Mouse (Mus musculus) midbrain, embryonic 12.5 days (tissue): ENCODE results near the gene Rnf208. TPM values are rescaled to one million over a fixed set of nuclear protein-coding genes. Genes with fewer than 3 reads are reported as not detected.

Experiments used
- ATAC-seq: fragments of 200-750 bp; cut with Nextera tagmentation; 2 replicates; pipeline ENCODE4 v1.8.0; 2017; ENCODE audit warnings: low read depth, moderate TSS enrichment, moderate library complexity; ENCODE audit not compliant: low FRiP score
- H3K27ac ChIP-seq: fragments of 300-500 bp; sonication (generic); replicated peaks from 2 replicates; pipeline ENCODE4 v1.5.1; 2016; ENCODE audit warnings: mild to moderate bottlenecking
- H3K27me3 ChIP-seq: fragments of 300-500 bp; sonication (generic); 2 replicates; pipeline ENCODE4 v1.6.1; 2016; ENCODE audit warnings: mild to moderate bottlenecking
- H3K36me3 ChIP-seq: fragments of 300-500 bp; sonication (generic); 2 replicates; pipeline ENCODE4 v1.6.1; 2016
- H3K4me1 ChIP-seq: fragments of 300-500 bp; sonication (generic); 2 replicates; pipeline ENCODE4 v1.6.1; 2016
- H3K4me2 ChIP-seq: fragments of 300-500 bp; sonication (generic); replicated peaks from 2 replicates; pipeline ENCODE4 v1.6.1; 2016; ENCODE audit warnings: mild to moderate bottlenecking, moderate library complexity
- H3K4me3 ChIP-seq: fragments of 300-500 bp; sonication (generic); 2 replicates; pipeline ENCODE4 v1.5.1; 2016; ENCODE audit warnings: mild to moderate bottlenecking
- H3K9ac ChIP-seq: fragments of 300-500 bp; sonication (generic); replicated peaks from 2 replicates; pipeline ENCODE4 v1.6.1; 2016; ENCODE audit warnings: mild to moderate bottlenecking, moderate library complexity
- H3K9me3 ChIP-seq: fragments of 300-500 bp; sonication (generic); 2 replicates; pipeline ENCODE4 v1.6.1; 2016; ENCODE audit warnings: mild to moderate bottlenecking
- WGBS: fragments of 180-500 bp; shearing (Covaris S2); methylation state at CpG from one replicate; pipeline ENCODE4 v1.1.7; 2016; 5-methylcytosine and 5-hydroxymethylcytosine counted together
- polyA plus RNA-seq: library from polyadenylated mRNA; unstranded; fragments of >200 nt; fragmentation: Nextera tagmentation; extraction: Ambion mirVana; gene quantifications from 2 replicates; pipeline ENCODE4 v1.2.1, GENCODE M21; 2016

Rnf208 gene
- polyA plus RNA-seq, 1 experiment from 2014 or later = 31.9 TPM

DNA sequence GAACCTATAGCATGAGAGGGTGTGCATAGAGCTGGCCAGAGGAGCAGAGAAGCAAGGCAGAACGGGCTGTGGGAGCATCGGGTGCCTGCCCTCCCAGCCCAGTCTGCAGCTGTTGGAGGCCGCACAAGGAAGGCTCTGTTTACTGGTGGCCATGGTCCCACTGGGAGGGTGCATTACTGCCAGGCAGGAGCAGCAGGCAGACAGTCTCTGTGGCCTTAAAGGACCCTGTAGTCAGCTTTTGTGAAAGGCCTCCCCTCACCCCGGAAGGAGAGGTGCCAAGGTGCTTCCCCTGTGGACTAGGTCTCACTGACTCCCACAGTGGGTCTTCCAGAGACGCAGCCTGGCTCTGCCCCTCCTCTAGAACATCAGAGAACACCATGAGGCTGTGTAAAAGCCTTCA lies 15.2 kb upstream of the Rnf208 start:
- whole genome bisulfite sequencing = 86% methylated on average over 5 of the region's 5 CpGs
- no peaks in the 10 kb centered on the region for H3K9me3 ChIP-seq
- H3K27ac ChIP-seq = no peak overlapping the region
- ATAC-seq = no peak
- no peak overlapping the region for H3K4me2 ChIP-seq
- no peak overlapping the region for H3K9ac ChIP-seq
- H3K4me1 ChIP-seq = peaks cover 22% of the 10 kb centered on the region
- H3K27me3 ChIP-seq = peaks cover 18% of the 10 kb centered on the region
- no peak overlapping the region for H3K4me3 ChIP-seq
- H3K36me3 ChIP-seq = peaks cover 2% of the 10 kb centered on the region

- H3K27ac ChIP-seq = no peak overlapping the region
- peaks cover 22% of the 10 kb centered on the region for H3K4me1 ChIP-seq
- no peak overlapping the region for H3K4me2 ChIP-seq
- no peak overlapping the region for H3K9ac ChIP-seq
- no peak overlapping the region for H3K4me3 ChIP-seq
- no peaks in the 10 kb centered on the region for H3K36me3 ChIP-seq
- no peaks in the 10 kb centered on the region for H3K9me3 ChIP-seq
- no peak for ATAC-seq
- peaks cover 20% of the 10 kb centered on the region for H3K27me3 ChIP-seq
- 88% methylated on average over 4 of the region's 4 CpGs for WGBS
Observed at GRCm38 (mm10) chr2:25227406-25227805, 14.6 kb upstream of the Rnf208 start.

DNA sequence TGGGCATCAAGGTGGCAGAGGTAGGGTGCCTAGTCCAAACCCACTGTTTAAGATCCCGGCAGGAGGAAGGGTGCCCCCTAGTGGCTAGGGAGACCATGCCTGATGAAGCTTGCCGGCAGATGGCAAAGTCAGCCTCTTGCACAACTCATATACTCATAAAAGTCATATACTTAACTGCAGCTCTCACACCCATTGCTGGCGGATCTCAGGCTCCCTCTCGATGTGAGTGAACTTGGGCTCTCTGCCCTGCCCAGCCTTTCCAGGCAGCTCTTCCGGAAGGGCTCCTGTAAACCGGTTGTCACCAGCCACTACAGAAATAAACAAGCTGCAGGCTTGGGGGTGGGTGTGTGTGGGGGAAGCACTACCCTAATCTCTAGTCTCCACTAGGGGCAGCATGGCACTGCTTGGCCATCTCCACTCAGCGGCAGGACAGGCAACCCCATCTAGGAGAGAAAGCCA lies 13.6 kb upstream of the Rnf208 start:
- Histone ChIP-seq H3K9ac (no peak overlapping the region), H3K36me3 (no peaks in the 10 kb centered on the region), H3K4me1 (peaks cover 15% of the 10 kb centered on the region), H3K4me3 (peak overlapping the region; percentile 6; the same call in 1 of the 2 replicates), H3K27ac (peak overlapping the region; percentile 44; the same call in 1 of the 2 replicates), H3K4me2 (peak overlapping the region; percentile 34), H3K9me3 (no peaks in the 10 kb centered on the region), H3K27me3 (peaks cover 21% of the 10 kb centered on the region)
- ATAC-seq = no peak
- 0% methylated on average over 7 of the region's 7 CpGs for WGBS

DNA sequence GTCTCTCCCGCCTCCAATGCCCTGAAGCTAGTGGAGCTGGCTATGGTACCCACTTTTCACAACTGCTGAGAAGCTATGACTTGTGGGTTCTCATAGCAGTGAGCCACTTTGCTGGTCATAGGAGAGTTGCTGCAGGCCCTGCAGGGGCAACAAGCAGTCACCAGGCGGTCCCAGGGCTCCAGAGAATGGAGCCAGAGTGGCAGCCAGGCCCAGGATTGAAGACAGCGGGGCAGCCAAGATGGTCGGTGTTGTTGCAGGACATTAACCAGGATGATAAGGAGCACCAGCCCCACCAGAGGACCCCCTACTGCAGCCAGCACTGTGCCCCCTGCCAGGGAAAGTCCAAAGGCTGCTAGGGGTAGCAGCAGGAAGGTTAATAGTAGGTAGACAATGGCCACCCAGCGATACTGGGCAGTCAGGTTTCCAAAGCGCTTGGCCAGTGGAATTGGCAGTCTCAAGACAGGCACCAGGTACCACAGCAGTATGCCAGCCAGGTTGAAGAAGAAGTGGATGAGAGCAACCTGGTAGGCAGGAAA lies 13.0 kb upstream of the Rnf208 start:
- Histone ChIP-seq H3K9ac (no peak overlapping the region), H3K4me3 (no peak overlapping the region)
- WGBS = 70% methylated on average over 6 of the region's 6 CpGs

DNA sequence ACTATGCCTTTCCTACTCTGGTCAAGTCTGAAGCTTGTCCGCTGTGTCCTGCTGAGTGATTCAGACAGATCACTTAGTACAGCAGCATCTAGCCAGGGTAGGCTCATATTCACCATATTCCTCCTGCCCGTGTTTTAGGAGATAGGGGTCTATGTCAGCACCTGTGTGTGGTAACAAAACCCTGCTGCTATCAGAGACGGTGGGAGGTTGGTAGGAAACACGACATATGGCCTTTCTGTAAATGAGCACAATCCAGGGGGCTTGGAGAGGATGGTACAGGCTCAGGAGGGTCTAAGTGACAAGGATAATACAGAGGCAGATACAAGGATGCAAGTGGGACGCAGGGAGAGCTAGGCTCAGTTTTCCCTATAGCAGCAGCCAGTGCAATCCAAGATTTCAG lies 12.5 kb upstream of the Rnf208 start:
- Histone ChIP-seq H3K27ac (no peak overlapping the region), H3K36me3 (no peaks in the 10 kb centered on the region), H3K27me3 (peaks cover 21% of the 10 kb centered on the region), H3K9me3 (no peaks in the 10 kb centered on the region), H3K4me1 (peaks cover 11% of the 10 kb centered on the region), H3K4me3 (no peak overlapping the region), H3K9ac (no peak overlapping the region), H3K4me2 (no peak overlapping the region)
- no peak for ATAC-seq
- 88% methylated on average over 5 of the region's 5 CpGs for WGBS

More for the DNA sequence above, 13.0 kb upstream of the Rnf208 start:
- H3K27ac ChIP-seq = 0 out of 2 replicates have a peak overlapping the region, but pooled peaks have one; percentile 44
- H3K4me1 ChIP-seq = peaks cover 11% of the 10 kb centered on the region
- H3K9me3 ChIP-seq = no peaks in the 10 kb centered on the region
- H3K36me3 ChIP-seq = no peaks in the 10 kb centered on the region
- no peak for ATAC-seq
- peak overlapping the region; percentile 34; the same call in 1 of the 2 replicates for H3K4me2 ChIP-seq
- peaks cover 21% of the 10 kb centered on the region for H3K27me3 ChIP-seq

GRCm38 (mm10) chr2:25230581-25230980 lies 11.5 kb upstream of the Rnf208 start:
- 85% methylated on average over 7 of the region's 7 CpGs for WGBS
- H3K27ac ChIP-seq = no peak overlapping the region
- H3K4me3 ChIP-seq = no peak overlapping the region
- no peak overlapping the region for H3K4me2 ChIP-seq
- H3K27me3 ChIP-seq = peaks cover 21% of the 10 kb centered on the region
- H3K9me3 ChIP-seq = no peaks in the 10 kb centered on the region
- no peak for ATAC-seq
- no peak overlapping the region for H3K9ac ChIP-seq
- H3K36me3 ChIP-seq = no peaks in the 10 kb centered on the region
- H3K4me1 ChIP-seq = peaks cover 7% of the 10 kb centered on the region

- Histone ChIP-seq H3K4me2 (no peak overlapping the region), H3K27ac (no peak overlapping the region), H3K36me3 (no peaks in the 10 kb centered on the region), H3K27me3 (peaks cover 21% of the 10 kb centered on the region), H3K9me3 (no peaks in the 10 kb centered on the region), H3K4me3 (no peak overlapping the region), H3K4me1 (peaks cover 4% of the 10 kb centered on the region; the same call in 1 of the 2 replicates), H3K9ac (no peak overlapping the region)
- no peak for ATAC-seq
- WGBS = 50% methylated on average over 12 of the region's 12 CpGs
Observed at GRCm38 (mm10) chr2:25231038-25231437, 11.0 kb upstream of the Rnf208 start.

GRCm38 (mm10) chr2:25233421-25233820 lies 8.6 kb upstream of the Rnf208 start:
- Histone ChIP-seq H3K4me3 (no peak overlapping the region), H3K27ac (no peak overlapping the region), H3K4me1 (peaks cover 4% of the 10 kb centered on the region; the same call in 1 of the 2 replicates), H3K4me2 (no peak overlapping the region), H3K9me3 (no peaks in the 10 kb centered on the region), H3K9ac (no peak overlapping the region), H3K36me3 (no peaks in the 10 kb centered on the region), H3K27me3 (peaks cover 21% of the 10 kb centered on the region)
- 77% methylated on average over 4 of the region's 4 CpGs for WGBS
- no peak for ATAC-seq

- WGBS = 84% methylated on average over 3 of the region's 3 CpGs
- H3K4me1 ChIP-seq = no peaks in the 10 kb centered on the region
- no peaks in the 10 kb centered on the region for H3K9me3 ChIP-seq
- H3K27me3 ChIP-seq = peaks cover 24% of the 10 kb centered on the region
- H3K4me3 ChIP-seq = no peak within 1 kb of the TSS
- H3K27ac ChIP-seq = no peak within 1 kb of the TSS
- H3K9ac ChIP-seq = no peak within 1 kb of the TSS
- no peaks in the 10 kb centered on the region for H3K36me3 ChIP-seq
- no peak within 1 kb of the TSS for H3K4me2 ChIP-seq
- no peak for ATAC-seq
Observed at GRCm38 (mm10) chr2:25234050-25234449, 8.0 kb upstream of the Rnf208 start, which contains the start of gene Slc34a3. TSS of gene Slc34a3 (minus strand) at chr2:25234364.

DNA sequence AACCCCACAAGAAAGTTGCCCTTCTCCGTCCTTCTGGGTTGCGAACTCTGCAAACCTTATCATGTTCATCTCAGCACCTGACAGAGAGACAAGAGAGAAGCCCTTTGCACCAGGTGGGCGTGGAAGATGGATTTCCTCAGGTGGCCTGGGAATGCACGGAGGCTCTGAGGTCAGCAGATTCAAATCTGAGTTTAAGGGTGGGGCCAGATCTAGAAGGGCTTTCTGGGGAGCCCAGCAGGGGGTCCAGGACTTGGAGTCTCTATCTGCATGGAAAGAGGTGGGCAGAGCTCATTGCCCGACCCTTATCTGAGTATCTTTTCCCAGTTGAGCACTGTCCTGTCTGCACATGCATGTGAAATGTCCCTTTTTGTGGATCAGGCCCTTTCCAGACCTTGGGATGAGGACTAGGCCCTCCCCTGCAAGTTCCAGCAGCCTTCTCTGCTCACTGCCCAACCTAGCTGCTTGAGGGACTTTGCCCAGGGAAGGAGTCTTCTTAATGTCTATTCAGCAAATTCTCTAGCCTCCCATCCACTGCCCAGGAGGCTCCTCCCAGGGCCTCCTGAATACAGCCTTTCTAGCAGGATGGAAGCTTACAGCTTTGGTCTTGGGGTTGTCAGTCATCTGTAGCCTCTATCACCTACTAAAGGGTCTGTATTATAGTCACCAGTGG lies 7.4 kb upstream of the Rnf208 start:
- Histone ChIP-seq H3K9me3 (no peaks in the 10 kb centered on the region), H3K27ac (no peak overlapping the region), H3K4me1 (no peaks in the 10 kb centered on the region), H3K9ac (no peak overlapping the region), H3K36me3 (no peaks in the 10 kb centered on the region), H3K4me3 (no peak overlapping the region), H3K4me2 (no peak overlapping the region), H3K27me3 (peaks cover 21% of the 10 kb centered on the region)
- 71% methylated on average over 5 of the region's 5 CpGs for WGBS
- ATAC-seq = no peak

DNA sequence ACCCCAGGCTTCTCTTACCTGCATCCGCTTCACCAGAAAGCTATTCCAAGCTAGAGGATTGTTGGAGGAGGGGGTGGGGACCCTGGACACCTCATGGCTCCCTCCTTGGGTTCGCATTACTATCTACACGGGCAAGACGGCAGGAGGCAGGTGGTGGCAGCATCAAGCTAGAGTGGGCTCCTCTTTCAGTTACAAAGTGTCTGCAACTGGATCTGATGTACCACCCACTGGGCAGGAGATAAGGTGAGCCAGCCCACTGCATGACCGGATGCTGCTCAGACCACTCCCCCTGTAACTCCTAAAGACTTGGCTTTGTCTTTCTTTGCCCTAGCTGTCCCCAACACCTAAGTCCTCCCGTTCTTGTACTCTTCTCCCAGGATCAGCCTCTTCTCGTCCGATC lies 5.4 kb upstream of the Rnf208 start, which contains the start of gene Rnf224:
TSS of gene Rnf224 (minus strand) at position 174 of the 400 bp plus-strand sequence.
- 41% methylated on average over 8 of the region's 8 CpGs for WGBS
- ATAC-seq = no peak
- Histone ChIP-seq H3K27me3 (peaks cover 18% of the 10 kb centered on the region), H3K4me2 (no peak within 1 kb of the TSS), H3K27ac (no peak within 1 kb of the TSS), H3K9ac (no peak within 1 kb of the TSS), H3K4me3 (no peak within 1 kb of the TSS), H3K4me1 (peaks cover 14% of the 10 kb centered on the region), H3K36me3 (no peaks in the 10 kb centered on the region), H3K9me3 (no peaks in the 10 kb centered on the region)

GRCm38 (mm10) chr2:25237522-25237921 lies 4.5 kb upstream of the Rnf208 start:
- ATAC-seq = no peak
- 74% methylated on average over 4 of the region's 4 CpGs for WGBS

More at GRCm38 (mm10) chr2:25237522-25237921, 4.5 kb upstream of the Rnf208 start:
- Histone ChIP-seq H3K4me1 (peaks cover 23% of the 10 kb centered on the region), H3K36me3 (no peaks in the 10 kb centered on the region), H3K27ac (no peak overlapping the region), H3K27me3 (peaks cover 23% of the 10 kb centered on the region), H3K4me2 (no peak overlapping the region), H3K4me3 (no peak overlapping the region), H3K9me3 (no peaks in the 10 kb centered on the region), H3K9ac (no peak overlapping the region)
